Mouse (Mus musculus) lung, adult 2 months (tissue): ENCODE measurements around the gene Arglu1. TPM values are rescaled to one million over a fixed set of nuclear protein-coding genes. Genes with fewer than 3 reads are reported as not detected.

Experiments
- DNase-seq: peaks from one replicate; pipeline ENCODE4 v3.0.0; 2022
- H3K4me1 ChIP-seq: fragments of 200-500 bp; 2 replicates; pipeline ENCODE4 v1.6.1; 2011; ENCODE audit warnings: low read length; ENCODE audit not compliant: control insufficient read depth, insufficient read depth
- H3K4me3 ChIP-seq: fragments of 200-500 bp; replicated peaks from 2 replicates; pipeline ENCODE3; 2011; ENCODE audit warnings: low read depth, mild to moderate bottlenecking, control low read depth, low read length; ENCODE audit errors: extremely low read depth
- CTCF ChIP-seq: fragments of 200-500 bp; IDR thresholded peaks from 2 replicates; pipeline ENCODE4 v1.5.1; 2011; ENCODE audit warnings: mild to moderate bottlenecking, low read length, control low read depth; ENCODE audit not compliant: insufficient read depth
- POLR2A ChIP-seq: fragments of 200-500 bp; IDR thresholded peaks from 2 replicates; pipeline ENCODE4 v1.6.1; 2011; ENCODE audit warnings: low read depth, mild to moderate bottlenecking, control low read depth, low read length, borderline replicate concordance; ENCODE audit errors: extremely low read depth
- WGBS: fragments of 180-500 bp; shearing (Covaris S2); methylation state at CpG from one replicate; pipeline ENCODE4 v1.1.7; 2018; 5-methylcytosine and 5-hydroxymethylcytosine counted together
- polyA plus RNA-seq: library from polyadenylated mRNA; depleted of rRNA; stranded (reverse); fragments of >200 nt; gene quantifications from 2 replicates; pipeline ENCODE4 v1.2.3, GENCODE M21; 2012

The Arglu1 gene
- polyA plus RNA-seq, 1 experiment, result 50.2 TPM

DNA sequence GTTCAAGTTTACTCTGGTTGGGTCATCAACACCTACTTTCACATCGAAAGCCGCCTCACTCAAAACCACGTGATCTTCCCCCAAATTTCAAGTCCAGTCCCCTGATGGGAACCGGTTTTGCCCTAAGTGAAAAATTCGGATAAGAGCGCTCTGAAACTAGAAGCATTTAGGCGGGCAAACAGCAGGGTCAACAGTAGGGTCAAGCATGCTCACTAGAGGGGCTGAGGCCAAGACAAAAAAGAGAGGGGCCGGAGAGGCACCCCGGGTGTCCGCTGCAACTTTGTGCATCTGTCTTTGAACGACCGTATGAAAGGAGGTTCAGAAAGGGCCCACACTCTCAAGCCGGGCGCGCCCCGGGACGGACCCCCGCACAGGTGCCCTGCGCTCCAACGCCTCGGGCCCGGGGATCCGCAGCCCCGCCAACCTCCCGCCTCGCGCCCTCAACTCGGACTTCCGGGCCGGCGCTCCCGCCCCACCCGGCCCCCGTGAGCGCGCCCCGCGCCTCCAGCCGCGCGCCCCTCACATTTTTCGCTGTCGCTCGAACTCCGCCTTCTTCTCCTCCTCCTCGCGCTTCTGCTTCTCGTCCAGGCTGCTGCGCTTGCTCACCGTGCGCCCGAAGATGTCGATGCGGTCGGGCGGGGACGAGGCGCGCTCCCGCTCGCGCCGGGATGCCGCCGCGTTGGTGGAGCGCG, 721 bp downstream of the Arglu1 start:
- Histone ChIP-seq H3K4me3 (peak overlapping the region; percentile 99), H3K4me1 (peaks cover 27% of the 10 kb centered on the region)
- WGBS, result under 1% methylated on average over 54 of the region's 68 CpGs
- no peak for TF ChIP-seq CTCF
- peak; percentile 59; the same call in 1 of the 2 replicates for TF ChIP-seq POLR2A
- peak; percentile 66 for DNase-seq

DNA sequence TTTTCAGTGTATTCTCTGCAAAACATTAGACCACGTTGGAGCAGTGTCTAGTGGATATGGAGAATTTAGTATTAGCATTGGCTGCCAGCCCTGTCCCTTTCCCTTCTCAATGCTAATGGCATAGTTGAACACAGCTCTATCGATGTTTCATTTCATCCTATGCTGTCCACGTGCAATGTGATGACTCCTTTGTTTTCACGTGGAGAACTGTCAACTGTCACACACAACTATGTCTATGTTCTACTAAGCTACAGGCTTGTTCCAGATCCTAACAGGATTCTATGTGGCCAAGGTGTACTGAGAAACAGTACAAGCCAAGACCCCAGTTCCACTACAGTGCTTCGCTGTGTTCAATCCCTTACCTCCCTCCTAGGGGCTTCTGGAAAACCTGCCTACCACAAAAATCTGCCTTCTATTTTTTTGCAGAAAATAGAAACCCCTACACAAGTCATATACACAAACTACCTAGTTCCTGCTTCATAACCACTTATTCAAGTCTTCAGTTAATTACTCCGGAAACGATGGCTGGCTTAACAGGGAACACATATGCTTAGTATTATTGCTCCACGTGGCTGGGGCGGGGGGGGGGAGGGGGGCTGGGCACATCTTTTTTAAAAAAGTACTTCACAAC, 1.4 kb downstream of the Arglu1 start:
- 7% methylated on average over 9 of the region's 9 CpGs for WGBS
- H3K4me1 ChIP-seq, result peaks cover 30% of the 10 kb centered on the region
- H3K4me3 ChIP-seq, result peak overlapping the region; percentile 21
- TF ChIP-seq CTCF (no peak), POLR2A (no peak)
- DNase-seq, result no peak

DNA sequence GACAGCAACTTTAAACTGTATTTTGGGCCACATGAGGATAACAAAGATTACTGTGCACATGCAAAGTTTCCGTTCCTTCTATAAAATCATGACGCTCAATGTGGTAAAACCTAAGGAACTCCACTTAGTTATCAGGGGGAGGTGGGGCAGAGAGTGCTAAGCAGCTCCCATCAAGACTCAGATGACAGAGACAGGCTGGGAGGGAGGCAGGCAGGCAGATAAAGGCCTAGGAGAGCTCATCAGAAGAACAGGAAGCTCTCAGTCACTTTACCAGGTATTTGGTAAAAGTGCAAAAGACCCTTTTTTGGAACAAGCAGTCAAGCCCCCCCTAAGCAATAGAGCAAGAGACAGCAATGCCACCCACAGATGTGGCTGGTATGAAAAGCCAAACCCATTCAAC, 4.8 kb downstream of the Arglu1 start:
- TF ChIP-seq POLR2A, result no peak
- TF ChIP-seq CTCF, result no peak
- H3K4me3 ChIP-seq, result no peak overlapping the region
- WGBS, result 57% methylated on average over 2 of the region's 2 CpGs
- peaks cover 28% of the 10 kb centered on the region for H3K4me1 ChIP-seq
- DNase-seq, result no peak

DNA sequence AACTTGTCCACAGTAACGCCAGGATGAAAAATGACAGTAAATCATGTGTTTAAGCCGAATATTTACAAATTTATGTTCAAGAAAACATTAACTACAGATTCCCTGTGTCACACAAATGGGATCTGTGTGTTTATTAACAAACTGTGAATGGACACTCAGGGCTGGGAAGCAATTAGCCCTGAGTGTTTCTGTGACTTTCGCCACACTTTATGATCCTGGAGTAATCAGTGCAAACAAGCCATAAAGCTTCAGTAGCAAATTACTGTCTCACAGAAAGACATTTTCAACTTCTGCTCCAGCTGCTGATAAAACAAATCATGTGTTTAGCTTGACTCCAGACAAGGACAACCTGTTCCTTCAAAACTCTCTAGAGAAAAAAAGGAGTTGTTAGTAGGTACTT, 7.6 kb downstream of the Arglu1 start:
- Histone ChIP-seq H3K4me3 (no peak overlapping the region), H3K4me1 (peaks cover 21% of the 10 kb centered on the region)
- no peak for DNase-seq
- 74% methylated on average over 3 of the region's 3 CpGs for WGBS
- no peak for TF ChIP-seq POLR2A
- TF ChIP-seq CTCF, result no peak

DNA sequence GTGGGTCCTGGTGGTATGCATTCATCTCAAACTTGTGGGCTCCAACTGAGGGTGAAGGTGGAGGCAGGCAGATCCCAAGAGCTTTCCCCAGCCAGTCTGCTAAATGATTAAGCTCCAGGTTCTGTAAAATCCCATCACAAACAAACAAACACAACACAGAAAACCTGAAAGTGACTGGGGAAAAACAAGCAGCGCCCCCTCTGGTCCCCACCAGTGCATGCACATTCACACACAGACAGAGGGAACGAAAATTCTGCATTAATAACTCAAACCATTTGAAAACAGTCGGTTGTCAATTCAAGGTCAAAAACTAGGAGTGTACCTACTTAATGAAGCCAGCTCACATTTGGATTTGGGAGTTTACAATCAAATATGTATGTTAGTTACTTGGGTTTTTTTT, 12.1 kb downstream of the Arglu1 start:
- WGBS, result 90% methylated on average over 3 of the region's 3 CpGs
- DNase-seq, result no peak
- peaks cover 12% of the 10 kb centered on the region for H3K4me1 ChIP-seq
- H3K4me3 ChIP-seq, result no peak overlapping the region
- TF ChIP-seq CTCF, result no peak

DNA sequence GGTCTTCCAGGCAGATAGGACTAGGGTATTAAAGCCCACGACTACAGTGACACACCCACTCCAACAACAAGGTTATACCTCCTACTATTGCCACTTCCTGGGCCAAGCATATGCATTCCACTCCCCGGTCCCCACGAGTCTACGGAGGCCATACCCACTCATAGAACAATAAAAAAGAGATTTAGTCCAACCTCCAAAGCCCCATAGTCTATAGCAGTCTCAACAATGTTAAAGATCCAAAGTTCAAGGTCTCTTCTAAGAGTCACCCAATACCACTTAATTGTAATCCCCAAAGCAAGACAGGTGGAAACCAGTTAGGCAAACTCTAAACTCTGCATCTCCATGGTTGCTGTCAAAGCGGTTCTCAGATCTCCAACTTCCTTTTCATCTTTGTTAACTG, 15.5 kb downstream of the Arglu1 start:
- Histone ChIP-seq H3K4me3 (no peak overlapping the region), H3K4me1 (peaks cover 12% of the 10 kb centered on the region)
- TF ChIP-seq CTCF (no peak), POLR2A (no peak)
- WGBS, result 60% methylated on average over 5 of the region's 5 CpGs
- no peak for DNase-seq

DNA sequence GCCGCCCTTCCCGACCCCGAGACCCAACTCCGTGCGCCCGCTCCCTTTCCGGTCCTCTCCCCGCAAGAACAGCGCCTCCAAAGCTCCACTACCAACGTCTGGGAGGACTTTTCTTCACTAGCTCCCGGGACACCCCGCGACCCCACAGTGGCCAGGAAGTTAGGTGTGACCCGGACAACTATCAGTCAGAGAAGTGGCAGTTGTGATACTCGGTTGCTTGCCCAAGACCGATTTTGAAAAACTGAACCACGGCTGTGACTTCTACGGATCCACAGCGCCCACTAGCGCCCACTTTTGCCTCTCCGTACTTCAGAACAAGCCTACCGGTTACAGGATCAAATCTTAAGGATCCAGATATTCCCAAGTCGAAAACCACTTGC, 28.6 kb downstream of the Arglu1 start:
- peaks cover 3% of the 10 kb centered on the region; the same call in 1 of the 2 replicates for H3K4me1 ChIP-seq

DNA sequence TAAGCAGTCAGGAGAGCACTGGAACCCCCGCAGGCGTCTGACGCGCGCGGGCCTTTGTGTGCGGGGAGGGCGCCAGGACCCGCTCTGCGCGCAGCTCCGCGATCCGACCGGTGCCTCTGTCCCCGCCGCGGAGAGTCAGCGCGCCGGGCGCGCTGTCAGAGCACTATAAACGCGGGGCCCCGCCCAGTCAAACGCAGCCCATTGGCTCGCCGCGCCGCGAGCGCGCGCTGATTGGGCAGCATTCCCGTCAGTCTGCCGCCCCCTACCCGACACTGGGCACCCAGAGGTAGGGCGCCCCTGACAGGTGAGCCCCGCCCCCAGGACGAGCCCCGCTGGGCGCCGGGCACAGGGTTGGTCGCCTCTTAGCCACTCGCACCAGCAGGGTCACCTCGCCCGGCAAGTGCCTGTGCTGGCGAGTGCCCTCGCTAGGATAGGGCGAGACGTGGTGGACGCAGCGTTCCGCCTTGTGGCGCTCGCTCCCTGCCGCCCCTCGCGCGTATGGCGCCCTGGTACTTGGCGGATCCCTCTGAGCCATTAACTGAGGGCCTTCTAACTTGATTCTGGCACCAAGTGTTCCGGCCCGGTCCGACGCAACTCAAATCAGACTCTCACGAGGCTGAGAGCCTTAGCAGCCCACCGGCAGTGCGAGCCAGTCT, 29.1 kb downstream of the Arglu1 start, which contains the start of gene Efnb2:
Gene Efnb2 (minus strand): TSS at position 140 of the 656 bp plus-strand sequence.
- WGBS, result under 1% methylated on average over 70 of the region's 70 CpGs
- TF ChIP-seq POLR2A (peak; percentile 95), CTCF (0 out of 2 replicates have a peak, but pooled peaks have one; percentile 6)
- DNase-seq, result peak; percentile 98
- H3K4me3 ChIP-seq, result peak within 1 kb of the TSS; percentile 88
- H3K4me1 ChIP-seq, result peaks cover 3% of the 10 kb centered on the region; the same call in 1 of the 2 replicates

More for the DNA sequence above, 28.6 kb downstream of the Arglu1 start:
- H3K4me3 ChIP-seq, result peak overlapping the region; percentile 76
- 2% methylated on average over 23 of the region's 23 CpGs for WGBS
- DNase-seq, result peak; percentile 90
- peak; percentile 82 for TF ChIP-seq CTCF
- TF ChIP-seq POLR2A, result no peak

DNA sequence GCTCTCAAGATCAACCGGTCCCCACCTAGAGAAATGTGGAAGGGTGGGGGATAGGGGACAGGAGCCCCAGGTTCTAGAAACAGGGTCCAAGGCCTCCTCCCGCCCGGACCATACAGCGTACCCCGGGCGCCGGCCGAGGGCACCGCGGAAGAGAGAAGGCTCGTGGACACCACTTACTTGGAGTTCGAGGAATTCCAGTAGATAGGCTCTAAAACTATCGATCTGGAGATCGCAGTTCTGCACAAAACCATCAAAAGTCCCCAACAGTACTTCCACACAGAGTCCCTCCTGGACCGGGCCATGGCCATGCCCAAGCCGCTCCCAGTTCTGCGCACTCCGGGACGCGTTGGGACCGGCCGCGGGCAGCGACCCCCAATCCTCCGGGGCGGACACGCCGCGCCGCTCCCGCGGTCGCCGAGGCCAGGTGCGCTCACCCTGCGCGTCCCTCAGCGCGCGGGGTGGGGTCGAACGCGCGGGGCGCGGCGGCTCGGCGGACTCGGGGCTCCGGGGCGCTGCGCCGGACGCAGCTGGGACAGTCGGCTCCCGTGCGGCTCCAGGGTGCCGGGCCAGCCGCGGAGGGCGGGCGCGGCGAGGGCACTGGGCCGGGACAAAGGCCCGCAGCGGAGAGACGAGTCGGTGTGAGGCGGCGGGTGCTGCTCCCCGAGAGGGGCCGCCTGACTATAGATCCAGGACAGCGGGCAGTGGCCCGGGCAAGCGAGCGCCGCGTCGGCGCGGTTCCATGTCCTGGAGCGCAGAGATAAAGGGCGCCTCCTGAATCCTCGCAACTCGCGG, 29.8 kb downstream of the Arglu1 start:
- Histone ChIP-seq H3K4me1 (peaks cover 3% of the 10 kb centered on the region; the same call in 1 of the 2 replicates), H3K4me3 (peak overlapping the region; percentile 88)
- TF ChIP-seq POLR2A (no peak), CTCF (no peak)
- DNase-seq, result peak; percentile 55
- WGBS, result 1% methylated on average over 82 of the region's 88 CpGs
